Mouse (Mus musculus): ENCODE results near the gene Coro7.
"Not testable (repeated sequence)": the region's sequence is repeated elsewhere in the genome, so short reads cannot be mapped to it uniquely, and the experiment has no call there.

Gene Coro7

GRCm38 (mm10) chr16:4682628-4683179 lies 3.1 kb upstream of the Coro7 start:
- in situ Hi-C loops (cut with MseI, MboI) = no loop called here

DNA sequence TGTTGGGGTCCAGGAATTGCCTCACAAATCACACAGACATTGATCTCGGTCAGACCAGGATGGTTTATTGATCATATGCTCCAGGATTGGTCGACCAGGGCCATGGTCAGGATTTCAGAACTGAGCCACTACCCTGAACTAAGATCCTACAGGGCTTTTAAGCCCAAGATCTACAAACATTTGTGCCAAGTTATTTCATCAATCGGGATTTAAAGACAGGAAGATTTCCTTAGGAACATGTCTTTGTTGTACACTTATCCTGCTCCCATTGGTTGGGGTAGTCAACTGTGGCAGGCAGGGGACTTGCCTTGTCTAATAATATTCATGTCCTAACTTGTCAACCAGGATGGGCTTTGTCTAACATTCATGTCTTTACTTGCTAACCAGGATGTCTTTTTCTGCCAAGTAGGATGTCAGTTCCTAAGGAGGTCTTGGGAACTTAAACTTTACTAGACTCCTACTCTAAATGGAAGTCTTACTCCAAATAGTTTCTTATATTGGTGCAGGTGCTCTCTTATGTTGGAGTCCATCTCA lies 1.4 kb upstream of the Coro7 start:
- in situ Hi-C loops (cut with MseI, MboI) = not testable (repeated sequence)

- in situ Hi-C loops (cut with MseI, MboI) = no loop called here
Measured at GRCm38 (mm10) chr16:4678080-4678479, 1.5 kb downstream of the Coro7 start.

DNA sequence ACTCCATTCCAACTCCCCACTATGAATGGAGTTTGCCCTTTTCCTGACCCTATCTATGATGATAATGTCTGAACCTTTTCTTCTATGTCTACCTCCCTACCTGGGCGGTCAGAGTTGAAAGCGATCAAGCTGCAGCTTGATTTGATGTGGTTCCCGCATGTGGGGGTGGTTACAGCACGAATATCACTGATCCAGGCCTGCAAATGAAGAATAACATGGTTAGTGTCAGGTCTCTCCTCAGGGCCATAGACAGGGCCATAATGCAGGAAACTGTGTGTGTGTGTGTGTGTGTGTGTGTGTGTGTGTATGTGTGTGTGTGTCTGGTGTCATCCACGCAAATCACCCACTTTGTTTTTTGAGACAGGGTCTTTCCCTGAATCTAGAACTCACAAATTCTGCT lies 2.7 kb downstream of the Coro7 start:
- in situ Hi-C loops (cut with MseI, MboI) = no loop called here

- in situ Hi-C loops (cut with MseI, MboI) = no loop called here
Measured at GRCm38 (mm10) chr16:4674091-4674490, 5.5 kb downstream of the Coro7 start.

DNA sequence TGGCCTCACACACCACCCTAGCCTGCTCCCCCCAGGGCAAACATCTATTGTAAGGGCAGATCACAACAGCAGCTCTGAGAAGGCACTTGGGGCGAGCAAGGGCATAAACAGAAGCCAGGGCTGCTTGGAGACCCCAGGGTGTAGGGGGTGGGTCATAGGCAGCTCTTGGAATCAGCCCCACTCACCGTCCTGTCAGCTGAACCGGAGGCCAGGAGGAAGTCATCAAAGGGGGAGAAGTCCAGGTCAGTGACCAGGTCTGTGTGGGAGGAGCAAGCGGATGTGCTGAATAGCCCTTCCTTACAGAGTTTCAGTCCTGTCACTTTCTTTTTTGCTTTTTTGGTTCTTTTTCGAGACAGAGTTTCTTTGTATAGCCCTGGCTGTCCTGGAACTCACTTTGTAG lies 9.3 kb downstream of the Coro7 start:
- in situ Hi-C loops (cut with MseI, MboI) = no loop called here

DNA sequence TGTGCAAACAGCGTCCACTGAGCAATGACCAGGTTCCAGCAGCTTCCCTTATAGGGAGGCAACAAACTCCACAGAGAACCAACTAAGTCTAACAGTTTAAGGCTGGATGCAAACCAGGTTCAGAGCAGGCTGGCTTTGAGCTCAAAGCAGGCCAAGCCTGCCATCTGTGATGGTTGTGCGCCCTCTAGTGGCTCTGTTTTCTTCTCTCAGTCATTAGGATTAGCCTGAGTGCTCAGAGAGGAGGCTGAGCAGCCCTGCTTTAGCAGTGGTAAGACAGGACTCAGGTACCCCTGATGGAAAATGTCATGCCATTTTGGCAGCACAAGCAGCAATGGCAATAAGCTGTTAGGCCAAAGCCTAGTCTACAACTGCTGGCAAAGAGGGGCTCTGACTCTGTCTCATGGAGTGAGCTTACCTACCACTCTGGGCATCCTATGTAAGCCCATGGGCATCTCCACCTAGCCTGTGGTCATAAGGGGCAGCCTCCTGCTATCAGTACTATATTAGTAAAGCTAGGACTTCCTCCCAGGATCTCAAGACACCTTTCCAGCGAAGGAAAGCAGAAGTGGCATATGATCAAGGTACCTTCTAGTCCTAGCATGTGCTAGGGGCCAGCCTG lies 12.3 kb downstream of the Coro7 start:
- in situ Hi-C loops (cut with MseI, MboI) = loop anchor here in 1 of 2 experiments (5.0 kb wide), 1 partner anchor 40 kb away; no protein-coding TSS in a partner anchor

- in situ Hi-C loops (cut with MseI, MboI) = loop anchor here in 1 of 2 experiments (5.0 kb wide), 1 partner anchor 38 kb away; no protein-coding TSS in a partner anchor
Measured at GRCm38 (mm10) chr16:4665726-4666125, 13.9 kb downstream of the Coro7 start.

DNA sequence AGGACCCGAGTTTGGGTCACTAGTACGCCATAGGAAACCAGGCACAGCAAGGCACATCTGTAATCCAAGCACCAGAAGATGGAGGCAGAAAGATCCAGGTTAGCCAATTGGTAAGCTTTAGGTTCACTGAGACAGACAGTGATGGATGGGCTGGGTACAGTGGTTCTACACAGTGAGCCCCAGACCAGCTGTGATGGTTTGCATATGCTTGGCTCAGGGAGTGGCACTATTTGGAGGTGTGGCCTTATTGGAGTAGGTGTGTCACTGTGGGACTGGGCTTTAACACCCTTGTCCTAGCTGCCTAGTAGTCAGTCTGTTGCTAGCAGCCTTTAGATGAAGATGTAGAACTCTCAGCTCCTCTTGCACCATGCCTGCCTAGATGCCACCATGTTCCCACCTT lies 15.8 kb downstream of the Coro7 start:
- in situ Hi-C loops (cut with MseI, MboI) = no loop called here

GRCm38 (mm10) chr16:4661605-4662004 lies 18.0 kb downstream of the Coro7 start:
- in situ Hi-C loops (cut with MseI, MboI) = no loop called here

- in situ Hi-C loops (cut with MseI, MboI) = no loop called here
Measured at GRCm38 (mm10) chr16:4659326-4659725, 20.3 kb downstream of the Coro7 start.

GRCm38 (mm10) chr16:4658781-4659245 lies 20.8 kb downstream of the Coro7 start:
- in situ Hi-C loops (cut with MseI, MboI) = no loop called here

- in situ Hi-C loops (cut with MseI, MboI) = no loop called here
Measured at GRCm38 (mm10) chr16:4656571-4657081, 23.0 kb downstream of the Coro7 start.

- in situ Hi-C loops (cut with MseI, MboI) = no loop called here
Measured at GRCm38 (mm10) chr16:4655764-4656570, 23.6 kb downstream of the Coro7 start.

DNA sequence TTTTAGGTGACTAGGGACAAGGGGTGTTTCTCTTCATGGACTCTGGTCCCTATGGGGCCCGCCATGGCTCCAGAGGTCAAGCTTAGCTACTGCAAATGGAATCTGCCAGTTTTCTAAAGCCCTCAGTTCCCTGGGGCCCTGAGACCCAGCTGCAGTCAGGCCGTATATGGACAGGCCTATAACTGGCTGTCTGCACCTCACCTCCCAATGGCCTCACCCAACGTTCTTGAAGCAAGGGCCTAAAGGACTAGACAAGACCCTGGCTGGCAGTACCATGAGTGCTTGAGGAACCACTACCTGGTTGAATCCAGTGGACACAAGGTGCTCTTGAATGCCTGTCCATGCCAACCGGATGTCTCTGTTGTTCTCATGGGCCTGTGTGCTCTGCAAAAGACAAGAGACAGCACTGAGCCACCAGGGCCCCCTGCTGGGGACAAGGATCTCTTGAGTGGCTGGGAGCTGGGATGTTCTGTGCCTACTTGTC lies 24.3 kb downstream of the Coro7 start:
- in situ Hi-C loops (cut with MseI, MboI) = no loop called here

DNA sequence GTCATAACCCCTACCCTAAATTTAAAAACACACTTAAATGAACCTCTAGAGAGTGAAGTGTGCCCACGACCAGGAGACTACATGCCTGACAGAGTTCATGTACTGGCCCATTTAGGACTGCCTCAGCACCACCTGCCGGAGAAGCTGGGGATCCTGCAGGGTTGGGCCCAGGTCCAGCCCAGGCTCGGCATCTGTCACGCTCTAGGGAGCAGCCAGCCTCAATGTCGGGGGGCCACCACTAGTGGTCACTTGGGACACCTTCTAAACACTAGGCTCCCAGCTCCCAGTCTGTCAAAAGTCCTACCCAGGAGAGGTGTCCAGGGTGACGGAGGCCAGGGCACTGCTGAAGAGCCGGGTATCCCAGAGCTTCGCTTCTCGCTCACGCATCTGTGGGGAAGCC lies 24.9 kb downstream of the Coro7 start:
- in situ Hi-C loops (cut with MseI, MboI) = no loop called here

DNA sequence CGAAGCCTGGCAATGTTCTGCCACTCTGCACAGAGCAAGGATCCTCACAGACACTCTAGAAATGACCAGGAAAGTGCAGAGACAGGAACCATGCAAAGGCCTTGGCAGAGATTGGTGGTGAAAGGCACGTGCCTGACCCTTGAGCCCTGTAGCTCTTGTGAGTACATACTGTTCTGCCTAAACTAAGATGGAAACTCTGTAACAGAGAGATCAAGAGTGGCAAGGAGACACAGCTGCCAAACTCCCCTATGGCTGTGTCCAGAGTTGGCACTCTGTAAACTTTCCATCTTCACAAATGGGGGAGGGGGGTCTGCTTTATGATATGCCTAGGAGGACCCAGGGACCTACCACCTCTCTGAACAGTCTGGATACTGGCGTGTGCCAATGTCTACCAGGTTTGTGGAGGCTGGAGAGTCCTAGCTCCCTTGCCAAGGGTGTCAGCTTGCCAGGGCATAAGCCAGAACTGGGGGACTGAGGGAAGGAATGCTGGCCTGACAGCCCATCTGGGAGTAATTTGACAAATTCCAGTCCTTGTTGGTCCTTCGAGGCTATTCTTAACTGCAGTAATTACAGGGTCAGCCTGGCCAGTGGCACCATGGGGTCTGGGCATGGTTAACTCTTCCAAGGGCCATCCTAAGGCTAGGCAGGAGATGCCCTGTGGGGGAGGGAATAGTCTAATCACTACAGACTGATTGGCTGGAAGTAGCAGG lies 26.7 kb downstream of the Coro7 start:
- in situ Hi-C loops (cut with MseI, MboI) = no loop called here

DNA sequence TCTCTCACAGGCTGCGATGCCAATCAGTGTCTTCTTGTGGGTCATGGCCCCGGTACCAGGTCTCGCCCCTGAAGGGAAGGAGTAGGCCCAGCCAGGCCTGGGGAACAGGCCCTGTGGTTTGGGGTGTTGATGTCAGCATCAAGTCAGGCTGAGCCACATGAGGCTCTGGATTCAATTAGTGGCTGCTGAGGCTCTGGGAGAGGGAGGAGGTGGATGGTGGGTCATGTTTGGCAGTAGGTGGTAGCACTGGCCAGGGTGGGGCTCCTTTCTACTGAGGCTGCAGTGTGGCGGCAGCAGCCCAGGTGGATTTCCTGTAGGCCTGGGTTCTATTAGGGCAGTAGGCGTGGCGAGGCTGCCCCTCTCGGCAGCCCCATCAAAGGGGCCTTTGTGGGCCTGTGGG lies 28.0 kb downstream of the Coro7 start:
- in situ Hi-C loops (cut with MseI, MboI) = no loop called here

- in situ Hi-C loops (cut with MseI, MboI) = no loop called here
Measured at GRCm38 (mm10) chr16:4651081-4651480, 28.5 kb downstream of the Coro7 start.

- in situ Hi-C loops (cut with MseI, MboI) = no loop called here
Measured at GRCm38 (mm10) chr16:4650161-4650560, 29.4 kb downstream of the Coro7 start.

GRCm38 (mm10) chr16:4649692-4650091 lies 29.9 kb downstream of the Coro7 start:
- in situ Hi-C loops (cut with MseI, MboI) = no loop called here

Measured in mouse trophoblast stem cell (cell line).